Mouse (Mus musculus) lung, adult 2 months (tissue): ENCODE measurements around the gene Cd69. TPM values are rescaled to one million over a fixed set of nuclear protein-coding genes. Genes with fewer than 3 reads are reported as not detected.

Experiments
- DNase-seq: peaks from one replicate; pipeline ENCODE4 v3.0.0; 2022
- H3K4me1 ChIP-seq: fragments of 200-500 bp; 2 replicates; pipeline ENCODE4 v1.6.1; 2011; ENCODE audit warnings: low read length; ENCODE audit not compliant: control insufficient read depth, insufficient read depth
- H3K4me3 ChIP-seq: fragments of 200-500 bp; replicated peaks from 2 replicates; pipeline ENCODE3; 2011; ENCODE audit warnings: low read depth, mild to moderate bottlenecking, control low read depth, low read length; ENCODE audit errors: extremely low read depth
- CTCF ChIP-seq: fragments of 200-500 bp; IDR thresholded peaks from 2 replicates; pipeline ENCODE4 v1.5.1; 2011; ENCODE audit warnings: mild to moderate bottlenecking, low read length, control low read depth; ENCODE audit not compliant: insufficient read depth
- POLR2A ChIP-seq: fragments of 200-500 bp; IDR thresholded peaks from 2 replicates; pipeline ENCODE4 v1.6.1; 2011; ENCODE audit warnings: low read depth, mild to moderate bottlenecking, control low read depth, low read length, borderline replicate concordance; ENCODE audit errors: extremely low read depth
- WGBS: fragments of 180-500 bp; shearing (Covaris S2); methylation state at CpG from one replicate; pipeline ENCODE4 v1.1.7; 2018; 5-methylcytosine and 5-hydroxymethylcytosine counted together
- polyA plus RNA-seq: library from polyadenylated mRNA; depleted of rRNA; stranded (reverse); fragments of >200 nt; gene quantifications from 2 replicates; pipeline ENCODE4 v1.2.3, GENCODE M21; 2012

Cd69 gene
- polyA plus RNA-seq, 1 experiment = 1.3 TPM

GRCm38 (mm10) chr6:129254949-129255602, 20.2 kb downstream of the Cd69 start:
- peak; percentile 33; the same call in 1 of the 2 replicates for TF ChIP-seq CTCF
- TF ChIP-seq POLR2A = no peak
- no peak overlapping the region for H3K4me3 ChIP-seq
- 14% methylated on average over 4 of the region's 4 CpGs for WGBS
- no peak for DNase-seq
- no peaks in the 10 kb centered on the region for H3K4me1 ChIP-seq

- WGBS = 55% methylated on average over 4 of the region's 4 CpGs
- no peak for TF ChIP-seq POLR2A
- no peak for TF ChIP-seq CTCF
- no peak for DNase-seq
- Histone ChIP-seq H3K4me3 (no peak overlapping the region), H3K4me1 (no peaks in the 10 kb centered on the region)
Measured at GRCm38 (mm10) chr6:129254314-129254713, 20.9 kb downstream of the Cd69 start.

- TF ChIP-seq POLR2A = no peak
- TF ChIP-seq CTCF = no peak
- no peak for DNase-seq
- no peak overlapping the region for H3K4me3 ChIP-seq
- H3K4me1 ChIP-seq = no peaks in the 10 kb centered on the region
Measured at GRCm38 (mm10) chr6:129248243-129248642, 27.0 kb downstream of the Cd69 start.

GRCm38 (mm10) chr6:129246992-129247391, 28.2 kb downstream of the Cd69 start:
- Histone ChIP-seq H3K4me1 (no peaks in the 10 kb centered on the region), H3K4me3 (no peak overlapping the region)
- 56% methylated on average over 1 of the region's 1 CpGs for WGBS
- TF ChIP-seq POLR2A = no peak
- TF ChIP-seq CTCF = no peak
- DNase-seq = no peak

GRCm38 (mm10) chr6:129245793-129246192, 29.4 kb downstream of the Cd69 start:
- H3K4me3 ChIP-seq = no peak overlapping the region

GRCm38 (mm10) chr6:129241907-129242306, 33.3 kb downstream of the Cd69 start:
- WGBS = 35% methylated on average over 6 of the region's 6 CpGs
- no peak for DNase-seq
- Histone ChIP-seq H3K4me3 (no peak overlapping the region), H3K4me1 (peaks cover 2% of the 10 kb centered on the region; the same call in 1 of the 2 replicates)
- no peak for TF ChIP-seq POLR2A
- no peak for TF ChIP-seq CTCF

More at GRCm38 (mm10) chr6:129245793-129246192, 29.4 kb downstream of the Cd69 start:
- TF ChIP-seq POLR2A = no peak
- H3K4me1 ChIP-seq = peaks cover 2% of the 10 kb centered on the region; the same call in 1 of the 2 replicates
- no peak for DNase-seq

GRCm38 (mm10) chr6:129241471-129241870, 33.8 kb downstream of the Cd69 start:
- 48% methylated on average over 5 of the region's 5 CpGs for WGBS
- Histone ChIP-seq H3K4me3 (no peak overlapping the region), H3K4me1 (peaks cover 2% of the 10 kb centered on the region; the same call in 1 of the 2 replicates)
- no peak for DNase-seq
- TF ChIP-seq POLR2A (no peak), CTCF (no peak)

- no peak for TF ChIP-seq POLR2A
- TF ChIP-seq CTCF = no peak
- 80% methylated on average over 9 of the region's 9 CpGs for WGBS
- Histone ChIP-seq H3K4me3 (no peak overlapping the region), H3K4me1 (peaks cover 15% of the 10 kb centered on the region)
- no peak for DNase-seq
Measured at GRCm38 (mm10) chr6:129239564-129240248, 35.5 kb downstream of the Cd69 start.

- peak overlapping the region; percentile 77 for H3K4me3 ChIP-seq
- TF ChIP-seq POLR2A (peak; percentile 64; the same call in 1 of the 2 replicates), CTCF (no peak)
- H3K4me1 ChIP-seq = peaks cover 26% of the 10 kb centered on the region
- WGBS = 4% methylated on average over 14 of the region's 14 CpGs
- DNase-seq = peak; percentile 76
Measured at GRCm38 (mm10) chr6:129238275-129239038, 36.8 kb downstream of the Cd69 start.
